Mouse (Mus musculus) ES-Bruce4 (cell line): ENCODE results near the gene Tmprss6.

Experiments
- CTCF ChIP-seq: IDR thresholded peaks from one replicate; pipeline ENCODE4 v1.8.1; 2011; ENCODE audit warnings: low read depth, low read length
- POLR2A ChIP-seq: IDR thresholded peaks from one replicate; pipeline ENCODE4 v1.8.1; 2011; ENCODE audit warnings: low read length; ENCODE audit not compliant: insufficient read depth

DNA sequence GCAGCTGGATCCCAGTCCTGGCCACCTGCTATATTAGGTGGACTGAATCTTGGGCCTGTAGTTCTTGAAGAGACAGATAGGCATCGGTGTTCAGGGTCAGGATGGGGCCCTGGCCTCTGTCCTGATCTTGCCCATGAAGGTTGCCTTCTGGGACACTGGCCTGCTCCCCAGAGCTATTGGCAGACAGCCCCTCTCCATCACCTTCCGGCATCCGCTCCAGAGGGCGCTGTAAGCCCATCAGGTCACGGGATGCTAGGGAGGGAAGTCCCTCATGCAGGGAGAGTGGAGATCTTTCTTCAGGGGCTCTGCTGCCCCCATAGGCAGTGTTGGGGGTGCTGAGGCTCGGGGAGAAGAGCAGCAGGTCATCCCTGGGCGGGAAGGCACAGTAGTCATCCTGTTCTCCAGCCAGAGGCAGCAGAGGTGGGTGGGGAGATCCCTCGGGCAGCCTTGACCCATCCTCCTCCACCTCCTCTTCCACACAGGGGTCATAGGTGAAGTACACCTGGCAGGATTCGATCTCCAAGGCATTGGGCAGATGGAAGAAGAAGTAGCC is 13.1 kb upstream of the Tmprss6 start:
- TF ChIP-seq CTCF (peak; percentile 46), POLR2A (no peak)
